Mouse (Mus musculus) kidney, postnatal 14 days (tissue): ENCODE measurements around the gene Rhox2e.
"Not testable (repeated sequence)": the region's sequence is repeated elsewhere in the genome, so short reads cannot be mapped to it uniquely, and the experiment has no call there.

Experiments
- DNase-seq: peaks from one replicate; pipeline ENCODE4 v3.0.0; 2022; ENCODE audit warnings: mixed read lengths

Rhox2e gene

GRCm38 (mm10) chrX:37530152-37530551 is at the start of gene Rhox2e:
Gene Rhox2e (plus strand): TSS chrX:37530452.
- DNase-seq = not testable (repeated sequence)

DNA sequence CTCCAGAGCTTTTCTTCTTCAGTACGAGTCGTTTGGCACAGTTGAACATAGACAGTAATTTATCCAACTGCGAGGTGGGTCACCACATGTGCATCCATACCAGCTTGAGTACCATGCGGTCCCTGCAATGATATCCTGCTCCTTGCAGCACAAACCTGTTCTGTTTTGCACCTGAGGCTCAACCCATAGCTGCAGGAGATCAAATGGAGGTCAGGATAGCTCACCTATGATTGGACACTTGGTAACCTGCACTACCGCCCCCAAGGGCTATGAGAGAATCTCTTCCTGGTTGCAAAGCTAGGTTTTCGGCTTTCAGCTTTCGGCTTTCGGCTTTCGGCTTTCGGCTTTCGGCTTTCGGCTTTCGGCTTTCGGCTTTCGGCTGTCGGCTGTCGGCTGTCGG is 16.2 kb upstream of the Rhox2e start, which contains the start of gene Rhox4d:
Gene Rhox4d (plus strand): TSS at position 301 of the 400 bp plus-strand sequence.
- not testable (repeated sequence) for DNase-seq

DNA sequence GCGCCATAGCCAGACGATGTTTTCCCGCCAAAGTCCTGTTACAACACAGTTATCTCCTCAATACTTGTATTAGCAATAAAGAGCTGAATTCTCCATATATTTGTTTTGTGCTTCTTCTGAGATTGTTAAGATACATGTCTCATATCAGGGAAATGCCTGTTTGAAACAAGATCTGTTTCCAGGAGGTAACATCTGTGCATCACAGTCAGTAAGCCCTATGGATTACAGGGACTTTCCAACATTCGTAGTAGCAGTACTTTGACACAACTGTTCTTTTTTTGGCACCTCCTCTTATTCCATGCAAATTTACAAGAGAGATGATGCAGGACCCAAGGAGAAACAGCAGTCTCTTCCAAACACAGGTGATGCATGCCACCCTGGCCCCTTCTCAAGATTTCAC is 11.5 kb downstream of the Rhox2e start, which contains the start of gene Rhox3e:
Gene Rhox3e (plus strand): TSS at position 301 of the 400 bp plus-strand sequence.
- not testable (repeated sequence) for DNase-seq

DNA sequence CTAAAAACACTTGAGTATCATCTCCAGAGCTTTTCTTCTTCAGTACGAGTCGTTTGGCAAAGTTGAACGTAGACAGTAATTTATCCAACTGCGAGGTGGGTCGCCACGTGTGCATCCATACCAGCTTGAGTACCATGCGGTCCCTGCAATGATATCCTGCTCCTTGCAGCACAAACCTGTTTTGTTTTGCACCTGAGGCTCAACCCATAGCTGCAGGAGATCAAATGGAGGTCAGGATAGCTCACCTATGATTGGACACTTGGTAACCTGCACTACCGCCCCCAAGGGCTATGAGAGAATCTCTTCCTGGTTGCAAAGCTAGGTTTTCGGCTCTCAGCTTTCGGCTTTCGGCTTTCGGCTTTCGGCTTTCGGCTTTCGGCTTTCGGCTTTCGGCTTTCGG is 26.9 kb downstream of the Rhox2e start, which contains the start of gene Rhox4e:
Gene Rhox4e (plus strand): TSS at position 301 of the 400 bp plus-strand sequence.
- DNase-seq = not testable (repeated sequence)

DNA sequence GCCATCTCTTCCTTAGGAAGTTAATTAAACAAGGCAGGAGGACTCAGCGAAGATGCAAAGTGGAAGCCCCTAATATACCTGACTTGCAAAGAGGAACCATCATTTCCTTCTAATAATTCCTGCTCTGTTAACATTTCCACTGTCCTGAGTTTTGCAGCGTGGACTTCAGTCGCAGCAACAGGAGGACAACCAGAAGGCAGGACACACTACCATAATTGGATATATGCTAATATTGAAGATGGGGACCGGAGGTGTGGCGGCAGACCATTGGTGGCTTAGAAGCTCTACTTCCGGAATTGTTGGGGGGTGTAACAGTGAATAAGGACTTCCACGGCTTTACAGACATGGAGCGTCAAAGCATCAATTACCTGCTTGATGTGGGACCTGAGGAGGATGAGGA is 40.9 kb downstream of the Rhox2e start, which contains the start of gene Rhox2f:
Gene Rhox2f (plus strand): TSS at position 301 of the 400 bp plus-strand sequence.
- DNase-seq = not testable (repeated sequence)

- DNase-seq = not testable (repeated sequence)
Observed at GRCm38 (mm10) chrX:37572638-37573037, 42.4 kb downstream of the Rhox2e start.

DNA sequence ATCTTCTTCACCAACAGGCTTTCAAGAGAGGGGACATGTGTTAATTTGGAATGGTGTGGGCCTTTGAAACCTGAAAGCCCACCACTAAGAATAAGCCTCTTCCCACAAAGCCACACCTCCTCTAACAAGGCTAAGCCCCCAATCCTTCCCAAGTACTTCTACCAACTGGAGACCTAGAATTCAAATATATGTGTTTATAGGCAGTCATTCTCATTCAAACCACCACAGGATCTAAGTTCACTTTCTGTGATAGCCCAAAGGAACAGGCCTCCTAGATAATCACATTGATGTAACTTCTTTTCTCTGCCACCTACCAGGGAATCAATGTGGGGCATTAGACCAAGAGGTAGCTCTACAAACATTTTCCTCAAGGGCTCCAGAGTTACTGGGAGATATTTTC is 50.4 kb downstream of the Rhox2e start, which contains the start of gene Rhox3f:
Gene Rhox3f (plus strand): TSS at position 301 of the 400 bp plus-strand sequence.
- DNase-seq = not testable (repeated sequence)
